Mouse (Mus musculus) hindbrain, embryonic 16.5 days (tissue): Measurements from ENCODE around the gene Hp1bp3. TPM values are rescaled to one million over a fixed set of nuclear protein-coding genes. Genes with fewer than 3 reads are reported as not detected.

Experiments
- ATAC-seq: fragments of 200-750 bp; cut with Nextera tagmentation; 2 replicates; pipeline ENCODE4 v1.8.0; 2017; ENCODE audit warnings: moderate TSS enrichment, moderate library complexity
- H3K27ac ChIP-seq: fragments of 300-500 bp; sonication (generic); 2 replicates; pipeline ENCODE4 v1.5.1; 2014; ENCODE audit warnings: low read depth, mild to moderate bottlenecking, control low read depth, low read length, moderate library complexity
- H3K27me3 ChIP-seq: fragments of 300-500 bp; sonication (generic); replicated peaks from 2 replicates; pipeline ENCODE4 v1.6.1; 2014; ENCODE audit warnings: low read length; ENCODE audit not compliant: control insufficient read depth, insufficient read depth
- H3K36me3 ChIP-seq: fragments of 300-500 bp; sonication (generic); 2 replicates; pipeline ENCODE4 v1.6.1; 2014; ENCODE audit warnings: mild to moderate bottlenecking, low read length, moderate library complexity, mixed read lengths; ENCODE audit not compliant: control insufficient read depth, insufficient read depth
- H3K4me1 ChIP-seq: fragments of 300-500 bp; sonication (generic); 2 replicates; pipeline ENCODE4 v1.6.1; 2014; ENCODE audit warnings: low read depth, low read length; ENCODE audit not compliant: control insufficient read depth, insufficient read depth
- H3K4me2 ChIP-seq: fragments of 300-500 bp; sonication (generic); 2 replicates; pipeline ENCODE4 v1.6.1; 2014; ENCODE audit warnings: mild to moderate bottlenecking, low read length, control low read depth, moderate library complexity
- H3K4me3 ChIP-seq: fragments of 300-500 bp; sonication (generic); 2 replicates; pipeline ENCODE4 v1.5.1; 2014; ENCODE audit warnings: mild to moderate bottlenecking, low read length, control low read depth, moderate library complexity
- H3K9ac ChIP-seq: fragments of 300-500 bp; sonication (generic); 2 replicates; pipeline ENCODE4 v1.6.1; 2014; ENCODE audit warnings: low read depth, mild to moderate bottlenecking, control low read depth, low read length, moderate library complexity
- H3K9me3 ChIP-seq: fragments of 300-500 bp; sonication (generic); 2 replicates; pipeline ENCODE4 v1.6.1; 2014; ENCODE audit warnings: mild to moderate bottlenecking, low read length, moderate library complexity; ENCODE audit not compliant: control insufficient read depth
- WGBS: fragments of 180-500 bp; shearing (Covaris S2); extraction: QIAGEN DNeasy Blood & Tissue Kit; methylation state at CpG from one replicate; pipeline ENCODE4 v1.1.7; 2014; 5-methylcytosine and 5-hydroxymethylcytosine counted together
- polyA plus RNA-seq: library from polyadenylated mRNA; unstranded; fragments of >200 nt; fragmentation: Nextera tagmentation; extraction: Ambion mirVana; gene quantifications from 2 replicates; pipeline ENCODE4 v1.2.1, GENCODE M21; 2015

The Hp1bp3 gene
- polyA plus RNA-seq, 1 experiment from 2014 or later, result 155 TPM

DNA sequence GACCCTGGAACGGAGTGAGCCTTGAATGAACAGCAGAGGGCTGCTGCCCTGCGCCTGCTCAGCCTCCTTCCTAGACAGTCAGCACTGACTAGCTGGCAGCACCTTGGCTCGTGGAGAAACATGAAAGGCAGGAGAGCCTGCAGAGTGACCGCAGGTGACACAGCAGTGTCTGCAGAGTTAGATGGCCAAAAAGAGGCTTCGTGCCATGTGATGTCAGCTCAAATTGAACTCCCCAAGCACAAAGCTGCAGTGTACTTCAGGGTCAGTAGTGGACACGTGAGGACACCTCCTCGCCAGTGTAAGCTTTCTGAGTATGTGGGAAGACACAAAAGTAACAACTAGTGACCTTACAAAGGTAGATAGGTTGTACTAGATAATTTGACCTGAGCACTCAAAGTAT, 30.1 kb upstream of the Hp1bp3 start:
- ATAC-seq, result no peak
- H3K27ac ChIP-seq, result no peak overlapping the region
- no peaks in the 10 kb centered on the region for H3K27me3 ChIP-seq
- H3K9me3 ChIP-seq, result no peaks in the 10 kb centered on the region
- H3K4me2 ChIP-seq, result no peak overlapping the region
- no peaks in the 10 kb centered on the region for H3K4me1 ChIP-seq
- H3K4me3 ChIP-seq, result no peak overlapping the region
- H3K9ac ChIP-seq, result no peak overlapping the region
- WGBS, result 95% methylated on average over 7 of the region's 7 CpGs
- peaks cover 29% of the 10 kb centered on the region for H3K36me3 ChIP-seq

DNA sequence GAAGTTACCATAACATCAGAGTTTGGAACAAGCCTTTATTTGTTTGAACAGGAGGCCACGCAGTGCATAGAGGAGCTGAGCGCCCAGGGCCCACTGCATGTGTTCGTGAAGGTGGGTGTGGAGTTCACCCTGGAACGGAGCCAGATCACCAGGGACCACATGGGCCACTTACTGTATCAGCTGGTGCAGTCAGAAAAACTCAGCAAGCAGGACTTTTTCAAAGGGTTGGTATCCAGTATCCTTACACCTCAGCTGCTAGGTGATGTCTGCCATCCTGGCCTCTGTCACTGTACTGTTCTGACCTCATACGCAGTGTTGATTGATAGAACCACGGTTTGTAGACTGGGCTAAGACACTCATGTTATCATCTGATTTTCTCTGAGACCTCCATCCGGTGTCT, 28.1 kb upstream of the Hp1bp3 start:
- H3K9me3 ChIP-seq, result no peaks in the 10 kb centered on the region
- H3K27me3 ChIP-seq, result no peaks in the 10 kb centered on the region
- no peak overlapping the region for H3K4me2 ChIP-seq
- H3K4me1 ChIP-seq, result no peaks in the 10 kb centered on the region
- no peak overlapping the region for H3K9ac ChIP-seq
- WGBS, result 86% methylated on average over 7 of the region's 7 CpGs
- no peak for ATAC-seq
- peaks cover 31% of the 10 kb centered on the region for H3K36me3 ChIP-seq
- H3K27ac ChIP-seq, result no peak overlapping the region
- H3K4me3 ChIP-seq, result no peak overlapping the region

DNA sequence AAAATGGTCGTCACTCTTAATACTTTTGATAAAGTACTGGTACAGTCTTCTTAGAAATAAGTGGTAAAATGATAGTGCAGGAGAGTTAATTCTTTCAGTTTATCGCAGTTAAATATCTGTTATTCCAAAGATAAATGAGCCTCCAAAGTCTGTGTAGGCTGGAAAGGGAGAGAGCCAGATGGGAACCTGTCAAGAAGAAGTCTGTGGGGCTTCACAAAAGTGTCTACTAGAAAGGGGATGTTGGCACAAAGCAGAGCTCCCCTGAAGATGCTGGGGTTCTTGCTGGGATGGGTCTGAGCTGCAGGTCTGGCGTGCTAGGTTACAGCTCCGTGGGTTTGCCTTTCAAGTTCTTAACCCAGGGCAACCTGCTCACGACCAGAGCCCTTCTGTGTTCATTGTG, 23.5 kb upstream of the Hp1bp3 start:
- no peak for ATAC-seq
- no peaks in the 10 kb centered on the region for H3K4me1 ChIP-seq
- no peak overlapping the region for H3K4me3 ChIP-seq
- H3K4me2 ChIP-seq, result no peak overlapping the region
- no peaks in the 10 kb centered on the region for H3K9me3 ChIP-seq
- H3K27ac ChIP-seq, result no peak overlapping the region
- peaks cover 38% of the 10 kb centered on the region for H3K36me3 ChIP-seq
- 85% methylated on average over 5 of the region's 5 CpGs for WGBS
- no peak overlapping the region for H3K9ac ChIP-seq
- H3K27me3 ChIP-seq, result no peaks in the 10 kb centered on the region

DNA sequence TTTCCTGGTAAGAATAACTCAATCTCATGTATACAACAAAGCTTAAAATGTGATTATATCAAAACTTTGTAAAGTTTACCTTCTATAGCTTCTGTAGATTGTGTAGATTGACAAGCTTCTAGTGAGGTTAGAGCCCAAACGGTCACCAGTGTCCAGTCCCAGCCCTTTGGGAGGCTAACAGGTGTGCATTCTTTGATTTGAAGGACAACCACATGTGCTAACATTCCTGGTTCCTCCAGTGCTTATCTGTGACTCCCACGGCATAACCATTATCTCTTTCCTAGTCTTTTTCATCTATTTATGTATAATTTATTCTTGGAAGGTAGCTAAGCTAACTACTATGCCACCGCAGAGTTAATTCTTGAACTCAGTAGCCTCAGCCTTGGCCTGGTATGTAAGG, 15.3 kb upstream of the Hp1bp3 start:
- Histone ChIP-seq H3K9me3 (no peaks in the 10 kb centered on the region), H3K4me3 (no peak overlapping the region), H3K36me3 (peaks cover 60% of the 10 kb centered on the region), H3K4me2 (no peak overlapping the region), H3K9ac (no peak overlapping the region), H3K27ac (no peak overlapping the region), H3K4me1 (no peaks in the 10 kb centered on the region), H3K27me3 (no peaks in the 10 kb centered on the region)
- ATAC-seq, result no peak
- 92% methylated on average over 3 of the region's 3 CpGs for WGBS

DNA sequence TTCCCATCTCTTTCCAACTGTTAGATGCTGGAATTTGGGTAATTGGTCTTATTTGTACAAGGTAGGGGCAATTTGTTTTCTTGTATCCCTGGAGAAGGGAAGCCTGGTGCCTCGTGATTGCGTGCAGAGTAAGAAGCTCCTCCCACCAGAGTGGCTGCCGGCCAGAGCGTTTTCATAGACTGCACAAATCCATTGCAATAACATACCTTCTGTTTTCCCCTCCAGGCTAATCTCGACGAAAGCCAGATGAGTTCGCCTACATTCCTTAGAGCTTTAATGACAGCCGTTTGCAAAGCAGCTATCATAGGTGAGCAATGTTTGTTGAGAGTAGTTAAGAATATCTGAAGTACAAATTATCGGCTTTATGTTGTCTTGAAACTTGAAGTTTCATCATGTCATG, 14.4 kb upstream of the Hp1bp3 start:
- Histone ChIP-seq H3K27me3 (no peaks in the 10 kb centered on the region), H3K4me3 (no peak overlapping the region), H3K4me2 (no peak overlapping the region), H3K9ac (no peak overlapping the region), H3K9me3 (no peaks in the 10 kb centered on the region), H3K36me3 (peaks cover 58% of the 10 kb centered on the region), H3K27ac (no peak overlapping the region), H3K4me1 (no peaks in the 10 kb centered on the region)
- WGBS, result 86% methylated on average over 9 of the region's 9 CpGs
- no peak for ATAC-seq

DNA sequence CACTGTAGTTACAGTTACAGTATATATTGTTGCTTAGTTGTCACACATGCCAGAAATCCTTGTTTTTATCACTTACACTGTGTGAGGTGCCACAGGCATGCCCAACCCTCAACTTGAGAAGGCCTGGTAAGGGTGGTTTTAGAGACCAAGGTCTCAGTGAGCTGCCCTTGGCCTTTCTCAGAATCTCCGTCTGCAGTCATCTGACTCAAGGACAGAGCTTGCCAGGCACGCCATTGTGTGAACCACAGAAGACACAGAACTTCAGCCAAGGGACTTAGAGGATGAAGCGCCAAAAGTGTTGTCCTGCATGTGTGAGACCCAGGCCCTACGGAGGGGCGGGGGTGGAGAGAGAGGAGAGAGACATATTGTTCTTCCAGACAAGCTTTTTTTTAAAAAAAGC, 6.0 kb upstream of the Hp1bp3 start:
- no peaks in the 10 kb centered on the region for H3K27me3 ChIP-seq
- no peak for ATAC-seq
- H3K4me3 ChIP-seq, result no peak overlapping the region
- WGBS, result 90% methylated on average over 5 of the region's 5 CpGs
- no peak overlapping the region for H3K4me2 ChIP-seq
- H3K4me1 ChIP-seq, result no peaks in the 10 kb centered on the region
- peaks cover 28% of the 10 kb centered on the region for H3K36me3 ChIP-seq
- no peak overlapping the region for H3K27ac ChIP-seq
- no peaks in the 10 kb centered on the region for H3K9me3 ChIP-seq
- no peak overlapping the region for H3K9ac ChIP-seq

DNA sequence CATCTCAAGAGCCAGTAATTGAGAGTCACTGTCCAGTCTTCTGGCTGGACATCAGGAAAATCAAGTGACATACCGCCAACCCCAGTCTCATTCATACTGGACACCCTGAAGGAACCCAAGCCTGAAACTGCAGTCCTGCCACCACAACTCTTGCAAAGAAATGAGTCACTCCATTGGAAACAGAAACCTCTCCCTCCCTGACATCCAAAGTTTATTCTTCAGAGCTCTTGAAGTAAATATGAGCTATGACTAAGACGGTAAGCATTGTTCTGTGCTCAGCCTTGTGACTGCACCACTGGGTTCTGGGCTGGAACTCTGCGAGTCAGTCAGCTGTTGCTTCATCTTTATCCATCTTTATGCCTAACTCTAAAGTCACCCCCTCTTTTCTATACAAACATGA, 2.2 kb upstream of the Hp1bp3 start:
- Histone ChIP-seq H3K27me3 (no peaks in the 10 kb centered on the region), H3K4me3 (no peak overlapping the region)
- 82% methylated on average over 3 of the region's 3 CpGs for WGBS

DNA sequence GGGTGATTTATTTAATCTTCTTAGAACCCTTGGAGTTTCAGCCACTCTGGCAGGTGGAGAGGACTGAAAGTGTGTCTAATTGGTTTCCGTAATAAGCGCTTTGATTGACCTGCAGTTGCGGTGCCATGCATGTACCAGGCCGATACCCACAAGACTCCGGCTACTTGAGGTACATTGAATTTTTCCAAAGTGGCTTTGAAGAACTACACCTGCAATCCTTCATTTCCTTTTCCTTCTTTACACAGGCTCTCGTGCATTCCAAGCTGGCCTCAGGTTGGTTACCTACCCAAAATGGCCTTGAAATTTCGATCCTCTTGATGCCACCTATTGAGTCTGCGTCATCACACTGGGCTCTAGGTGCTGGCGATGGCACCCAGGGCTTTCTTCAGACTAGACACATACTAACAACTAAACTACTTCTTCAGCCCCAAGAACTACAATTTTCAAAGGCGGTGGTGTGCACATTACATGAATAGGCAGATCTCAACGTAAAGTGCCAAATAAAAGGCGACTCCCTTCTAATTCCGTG, 361 bp upstream of the Hp1bp3 start:
- H3K9me3 ChIP-seq, result no peaks in the 10 kb centered on the region

More for the DNA sequence above, 2.2 kb upstream of the Hp1bp3 start:
- no peaks in the 10 kb centered on the region for H3K9me3 ChIP-seq
- no peak overlapping the region for H3K27ac ChIP-seq
- ATAC-seq, result no peak
- H3K4me1 ChIP-seq, result peaks cover 13% of the 10 kb centered on the region
- no peak overlapping the region for H3K9ac ChIP-seq
- H3K4me2 ChIP-seq, result no peak overlapping the region
- peaks cover 11% of the 10 kb centered on the region for H3K36me3 ChIP-seq

DNA sequence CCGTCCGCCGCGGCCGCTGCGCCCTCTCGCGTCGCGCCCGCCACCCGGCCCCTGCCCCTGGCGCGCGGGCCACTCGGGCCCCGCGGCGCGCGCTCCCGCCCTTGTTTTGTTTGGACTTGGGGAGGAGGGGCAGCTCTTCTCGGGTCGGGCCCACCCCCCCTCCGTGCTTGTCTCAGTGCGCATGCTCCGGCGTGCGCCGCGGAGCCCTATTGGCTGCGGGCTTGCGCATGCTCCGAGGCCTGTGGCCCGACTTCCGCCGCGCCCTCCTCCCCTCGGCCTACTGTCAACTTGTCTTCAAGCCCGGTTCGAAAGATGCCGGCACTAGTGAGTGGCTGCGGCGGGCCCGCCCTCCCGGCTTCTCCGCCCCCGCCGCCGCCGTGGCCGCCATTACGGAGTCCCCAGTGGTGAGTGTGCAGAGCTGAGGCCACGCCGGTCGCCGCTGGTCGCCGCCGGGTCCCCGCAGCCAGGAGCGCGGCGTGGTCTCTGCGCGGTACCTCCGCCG, 846 bp downstream of the Hp1bp3 start:
- Histone ChIP-seq H3K9ac (peak overlapping the region; percentile 96), H3K4me1 (peaks cover 22% of the 10 kb centered on the region), H3K36me3 (no peaks in the 10 kb centered on the region), H3K27ac (peak overlapping the region; percentile 99), H3K9me3 (no peaks in the 10 kb centered on the region), H3K27me3 (no peaks in the 10 kb centered on the region), H3K4me3 (peak overlapping the region; percentile 68), H3K4me2 (peak overlapping the region; percentile 76)
- under 1% methylated on average over 29 of the region's 68 CpGs for WGBS
- ATAC-seq, result peak; percentile 96

More for the DNA sequence above, 361 bp upstream of the Hp1bp3 start:
- no peaks in the 10 kb centered on the region for H3K36me3 ChIP-seq
- H3K4me1 ChIP-seq, result peaks cover 22% of the 10 kb centered on the region
- H3K27ac ChIP-seq, result peak overlapping the region; percentile 99
- H3K27me3 ChIP-seq, result no peaks in the 10 kb centered on the region
- peak overlapping the region; percentile 76 for H3K4me2 ChIP-seq
- no peak for ATAC-seq
- peak overlapping the region; percentile 68 for H3K4me3 ChIP-seq
- H3K9ac ChIP-seq, result peak overlapping the region; percentile 96
- 41% methylated on average over 13 of the region's 13 CpGs for WGBS
